ENCODE assay signal across 8 mouse cellular contexts in genomic region chr9:100470936-100471604, GRCm38 (mm10). TPM values are rescaled to one million over a fixed set of nuclear protein-coding genes. Genes with fewer than 3 reads are reported as not detected.
DNase-seq lines count a peak whose midpoint lies in the region; ATAC-seq and TF ChIP-seq lines count a peak whose summit lies in the region.

No protein-coding gene starts in this region.

- H3K27me3 ChIP-seq in hindbrain, embryonic 14.5 days (ENCODE audit: control insufficient read depth, insufficient read depth, low read length) = no peaks in the 10 kb centered on the region
- no peaks in the 10 kb centered on the region for H3K27me3 ChIP-seq in hindbrain, embryonic 10.5 days (ENCODE audit: insufficient read depth, poor library complexity, severe bottlenecking)
- no peaks in the 10 kb centered on the region for H3K27me3 ChIP-seq in limb, embryonic 10.5 days (ENCODE audit: low read depth, poor library complexity, severe bottlenecking)
- no peaks in the 10 kb centered on the region for H3K27me3 ChIP-seq in thymus, adult 2 months (ENCODE audit: control insufficient read depth, insufficient read depth, low read length)

- no peak for TF ChIP-seq CTCF in thymus, adult 2 months (IDR thresholded peaks at IDR 0.05; ENCODE audit: borderline replicate concordance, control insufficient read depth, extremely low read depth, insufficient read depth, low read length, poor library complexity)

- DNase-seq in hindbrain, embryonic 14.5 days (ENCODE audit: low spot score) = peak; percentile 28
- DNase-seq in hindbrain, embryonic 10.5 days (ENCODE audit: low spot score) = no peak
- peak; percentile 85 to 87 for DNase-seq in gastrocnemius, postnatal 36 days
- no peak for DNase-seq in limb, embryonic 10.5 days (ENCODE audit: low spot score)
- DNase-seq in right cerebral cortex, postnatal 4 days = no peak
- DNase-seq in thymus, adult 2 months = no peak

- intact Hi-C loops in gastrocnemius, postnatal 36 days (cut with DNase I) = no loop called here

- H3K36me3 ChIP-seq in hindbrain, embryonic 14.5 days (replicated peaks; ENCODE audit: control insufficient read depth, insufficient read depth) = no peaks in the 10 kb centered on the region
- peaks cover 19% of the 10 kb centered on the region for H3K36me3 ChIP-seq in hindbrain, embryonic 10.5 days
- H3K36me3 ChIP-seq in limb, embryonic 10.5 days = peaks cover 10% of the 10 kb centered on the region; the same call in 1 of the 2 replicates
- no peaks in the 10 kb centered on the region for H3K36me3 ChIP-seq in thymus, adult 2 months (ENCODE audit: control insufficient read depth, insufficient read depth, low read length)

- H3K4me1 ChIP-seq in hindbrain, embryonic 14.5 days (replicated peaks; ENCODE audit: control insufficient read depth, insufficient read depth, low read length) = 0 out of 2 replicates have a peak, but pooled peaks cover 3% of the 10 kb centered on the region
- H3K4me1 ChIP-seq in hindbrain, embryonic 10.5 days (replicated peaks) = 0 out of 2 replicates have a peak, but pooled peaks cover 5% of the 10 kb centered on the region
- 0 out of 2 replicates have a peak, but pooled peaks cover 5% of the 10 kb centered on the region for H3K4me1 ChIP-seq in limb, embryonic 10.5 days
- peaks cover 10% of the 10 kb centered on the region; the same call in 1 of the 2 replicates for H3K4me1 ChIP-seq in thymus, adult 2 months (replicated peaks; ENCODE audit: control insufficient read depth, insufficient read depth, low read length)

- H3K4me2 ChIP-seq in hindbrain, embryonic 14.5 days (replicated peaks) = no peak overlapping the region

- no peak for ATAC-seq in hindbrain, embryonic 14.5 days (ENCODE audit: low FRiP score)
- peak; percentile 77 for ATAC-seq in cerebellum, adult (ENCODE audit: insufficient number of reproducible peaks, low FRiP score, low TSS enrichment)
- ATAC-seq in CD4-positive, CD25-positive, alpha-beta regulatory T cell, adult 4 months = no peak

- H3K9me3 ChIP-seq in hindbrain, embryonic 14.5 days (ENCODE audit: control insufficient read depth, low read length) = no peaks in the 10 kb centered on the region
- no peaks in the 10 kb centered on the region for H3K9me3 ChIP-seq in hindbrain, embryonic 10.5 days
- no peaks in the 10 kb centered on the region for H3K9me3 ChIP-seq in limb, embryonic 10.5 days (replicated peaks)

- H3K27ac ChIP-seq in hindbrain, embryonic 14.5 days = no peak overlapping the region
- no peak overlapping the region for H3K27ac ChIP-seq in hindbrain, embryonic 10.5 days
- H3K27ac ChIP-seq in limb, embryonic 10.5 days = 0 out of 2 replicates have a peak overlapping the region, but pooled peaks have one; percentile 12
- H3K27ac ChIP-seq in thymus, adult 2 months (ENCODE audit: control insufficient read depth, insufficient read depth, low read length) = no peak overlapping the region

- H3K4me3 ChIP-seq in hindbrain, embryonic 14.5 days (replicated peaks; ENCODE audit: low read length) = no peak overlapping the region
- no peak overlapping the region for H3K4me3 ChIP-seq in hindbrain, embryonic 10.5 days
- no peak overlapping the region for H3K4me3 ChIP-seq in limb, embryonic 10.5 days
- no peak overlapping the region for H3K4me3 ChIP-seq in thymus, adult 2 months (ENCODE audit: control insufficient read depth, insufficient read depth, low read length)

- 63% methylated on average over 8 of the region's 8 CpGs for WGBS in hindbrain, embryonic 14.5 days
- 78% methylated on average over 8 of the region's 8 CpGs for whole genome bisulfite sequencing in hindbrain, embryonic 10.5 days
- 68% methylated on average over 8 of the region's 8 CpGs for WGBS in limb, embryonic 10.5 days
- 85% methylated on average over 8 of the region's 8 CpGs for WGBS in thymus, adult 2 months

- TF ChIP-seq POLR2A in thymus, adult 2 months (IDR thresholded peaks at IDR 0.05; ENCODE audit: control insufficient read depth, extremely low read depth, insufficient read depth, low read length, poor library complexity) = no peak

- H3K9ac ChIP-seq in hindbrain, embryonic 14.5 days = no peak overlapping the region

RNA-seq across cellular contexts. Expression of gene Il20rb, which starts 15.5 kb away (rescaled TPM):
- 0.29 and 0.57 TPM in 2 replicates for polyA plus RNA-seq in hindbrain, embryonic 14.5 days (2014; fragmentation: Nextera tagmentation; extraction: Ambion mirVana)
- 1.1 and 1.6 TPM in 2 replicates for polyA plus RNA-seq in hindbrain, embryonic 10.5 days (2016; fragmentation: Nextera tagmentation; extraction: Ambion mirVana)
- total RNA-seq in gastrocnemius, postnatal 36 days (2021) = 1 to 10 TPM; 1.5 TPM
- 1.5 and 1.6 TPM in 2 replicates for polyA plus RNA-seq in limb, embryonic 10.5 days (2016; fragmentation: Nextera tagmentation; extraction: Ambion mirVana)
- 1 to 10 TPM; 1.0 to 2.7 TPM for polyA plus RNA-seq in CD4-positive, CD25-positive, alpha-beta regulatory T cell, adult 4 months (2017; shearing (Covaris generic))
- polyA plus RNA-seq in thymus, adult 2 months (2012; rRNA removed) = 8.0 and 8.3 TPM in 2 replicates

Comparison
In these comparisons a context has a peak if more than half of its experiments do, and no peak if none do; other contexts are left out.
1. DNase-seq: peak in hindbrain, embryonic 14.5 days (single experiment) and gastrocnemius, postnatal 36 days (2 of 2); none in hindbrain, embryonic 10.5 days (single experiment), limb, embryonic 10.5 days (single experiment), right cerebral cortex, postnatal 4 days (single experiment) and thymus, adult 2 months (single experiment).